Mouse (Mus musculus) neural tube, embryonic 15.5 days (tissue): Measurements from ENCODE around the gene Pkd2. TPM values are rescaled to one million over a fixed set of nuclear protein-coding genes. Genes with fewer than 3 reads are reported as not detected.

Experiments
- ATAC-seq: fragments of 200-750 bp; cut with Nextera tagmentation; 2 replicates; pipeline ENCODE4 v1.8.0; 2017; ENCODE audit warnings: mild to moderate bottlenecking, moderate TSS enrichment, moderate library complexity; ENCODE audit not compliant: low FRiP score
- H3K27ac ChIP-seq: fragments of 300-500 bp; sonication (generic); replicated peaks from 2 replicates; pipeline ENCODE4 v1.5.1; 2015; ENCODE audit warnings: mild to moderate bottlenecking, inconsistent platforms
- H3K27me3 ChIP-seq: fragments of 300-500 bp; sonication (generic); replicated peaks from 2 replicates; pipeline ENCODE4 v1.6.1; 2015; ENCODE audit warnings: inconsistent platforms
- H3K36me3 ChIP-seq: fragments of 300-500 bp; sonication (generic); 2 replicates; pipeline ENCODE4 v1.6.1; 2015; ENCODE audit warnings: inconsistent platforms
- H3K4me1 ChIP-seq: fragments of 300-500 bp; sonication (generic); 2 replicates; pipeline ENCODE4 v1.6.1; 2015; ENCODE audit warnings: inconsistent platforms
- H3K4me2 ChIP-seq: fragments of 300-500 bp; sonication (generic); 2 replicates; pipeline ENCODE4 v1.6.1; 2015; ENCODE audit warnings: inconsistent platforms, mild to moderate bottlenecking, moderate library complexity
- H3K4me3 ChIP-seq: fragments of 300-500 bp; sonication (generic); replicated peaks from 2 replicates; pipeline ENCODE4 v1.5.1; 2015; ENCODE audit warnings: mild to moderate bottlenecking, inconsistent platforms
- H3K9ac ChIP-seq: fragments of 300-500 bp; sonication (generic); replicated peaks from 2 replicates; pipeline ENCODE4 v1.6.1; 2015; ENCODE audit warnings: mild to moderate bottlenecking, inconsistent platforms
- H3K9me3 ChIP-seq: fragments of 300-500 bp; sonication (generic); replicated peaks from 2 replicates; pipeline ENCODE4 v1.6.1; 2016; ENCODE audit warnings: inconsistent platforms
- WGBS: fragments of 180-500 bp; shearing (Covaris S2); methylation state at CpG from one replicate; pipeline ENCODE4 v1.1.7; 2015; ENCODE audit warnings: mixed read lengths; 5-methylcytosine and 5-hydroxymethylcytosine counted together
- polyA plus RNA-seq: library from polyadenylated mRNA; unstranded; fragments of >200 nt; fragmentation: Nextera tagmentation; extraction: Ambion mirVana; gene quantifications from 2 replicates; pipeline ENCODE4 v1.2.1, GENCODE M21; 2015

Pkd2 gene
- polyA plus RNA-seq, 1 experiment from 2014 or later: 8.7 TPM

DNA sequence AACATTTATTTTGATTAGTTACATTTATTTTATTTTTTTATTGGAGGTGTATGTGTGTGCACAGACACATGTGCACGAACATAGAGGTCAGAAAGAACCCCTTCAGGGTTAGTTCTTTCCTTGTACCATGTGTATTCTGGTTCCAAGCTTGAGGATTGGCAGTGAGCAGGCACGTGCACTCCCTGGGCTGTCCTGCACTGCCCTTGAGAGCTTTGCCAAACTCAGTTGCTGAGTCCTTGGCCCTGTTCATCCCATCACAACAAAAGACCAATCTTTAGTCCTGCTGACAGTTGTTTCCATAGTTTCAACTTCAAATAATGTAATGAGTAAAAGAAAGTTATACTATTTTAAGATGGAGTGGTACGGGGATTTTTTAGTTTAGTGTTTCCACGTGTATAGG, 80.1 kb downstream of the Pkd2 start:
- WGBS: 97% methylated on average over 4 of the region's 4 CpGs
- Histone ChIP-seq H3K4me1 (no peaks in the 10 kb centered on the region), H3K9ac (no peak overlapping the region), H3K4me2 (no peak overlapping the region), H3K27me3 (no peaks in the 10 kb centered on the region), H3K4me3 (no peak overlapping the region), H3K27ac (no peak overlapping the region), H3K36me3 (peaks cover 63% of the 10 kb centered on the region), H3K9me3 (no peaks in the 10 kb centered on the region)
- ATAC-seq: no peak

Other genes starting within 250 kb of the Pkd2 start
- 13.7 and 24.2 TPM in 2 replicates for gene Ibsp, start 160.3 kb upstream of the Pkd2 start, polyA plus RNA-seq
- not detected in 2 replicates for gene Mepe, start 134.1 kb upstream of the Pkd2 start, polyA plus RNA-seq
- gene Spp1, start 24.3 kb upstream of the Pkd2 start, polyA plus RNA-seq: 20.5 and 23.8 TPM in 2 replicates
- 11.7 and 13.2 TPM in 2 replicates for gene BC005561, start 48.9 kb downstream of the Pkd2 start, polyA plus RNA-seq